Mouse (Mus musculus): ENCODE results near the gene Atg4c.

GRCm38 (mm10) chr4:99193214-99193613 lies 520 bp upstream of the Atg4c start:
- no peak for TF ChIP-seq CTCF (conservative IDR thresholded peaks at IDR 0.05 in 1 of 2, IDR thresholded peaks at IDR 0.05 in 1 of 2; ENCODE audit: low read depth in 2 of 2, low read length in 2 of 2)
- TF ChIP-seq MXI1 (IDR thresholded peaks at IDR 0.05; ENCODE audit: low read depth, low read length), result no peak
- no peak for TF ChIP-seq MAX (IDR thresholded peaks at IDR 0.05; ENCODE audit: low read length)
- TF ChIP-seq USF1 (IDR thresholded peaks at IDR 0.05; ENCODE audit: low read depth, low read length), result no peak
- TF ChIP-seq POLR2A (IDR thresholded peaks at IDR 0.05; ENCODE audit: low read depth, low read length), result no peak
- no peak for TF ChIP-seq KAT2A (IDR thresholded peaks at IDR 0.05; ENCODE audit: insufficient replicate concordance, low read length)
- TF ChIP-seq TBP (conservative IDR thresholded peaks at IDR 0.05; ENCODE audit: low read depth, low read length), result no peak
- no peak for TF ChIP-seq JUN (IDR thresholded peaks at IDR 0.05; ENCODE audit: insufficient read depth, low read depth, low read length)
- TF ChIP-seq BHLHE40 (IDR thresholded peaks at IDR 0.05; ENCODE audit: low read depth, low read length), result no peak
- no peak for TF ChIP-seq MAZ (IDR thresholded peaks at IDR 0.05; ENCODE audit: low read depth, low read length)
- TF ChIP-seq EP300 (IDR thresholded peaks at IDR 0.05; ENCODE audit: low read length), result no peak
- TF ChIP-seq RAD21 (IDR thresholded peaks at IDR 0.05; ENCODE audit: low read depth, low read length), result no peak
